16 mouse cellular contexts compared by ENCODE assay signal in the genomic region with DNA sequence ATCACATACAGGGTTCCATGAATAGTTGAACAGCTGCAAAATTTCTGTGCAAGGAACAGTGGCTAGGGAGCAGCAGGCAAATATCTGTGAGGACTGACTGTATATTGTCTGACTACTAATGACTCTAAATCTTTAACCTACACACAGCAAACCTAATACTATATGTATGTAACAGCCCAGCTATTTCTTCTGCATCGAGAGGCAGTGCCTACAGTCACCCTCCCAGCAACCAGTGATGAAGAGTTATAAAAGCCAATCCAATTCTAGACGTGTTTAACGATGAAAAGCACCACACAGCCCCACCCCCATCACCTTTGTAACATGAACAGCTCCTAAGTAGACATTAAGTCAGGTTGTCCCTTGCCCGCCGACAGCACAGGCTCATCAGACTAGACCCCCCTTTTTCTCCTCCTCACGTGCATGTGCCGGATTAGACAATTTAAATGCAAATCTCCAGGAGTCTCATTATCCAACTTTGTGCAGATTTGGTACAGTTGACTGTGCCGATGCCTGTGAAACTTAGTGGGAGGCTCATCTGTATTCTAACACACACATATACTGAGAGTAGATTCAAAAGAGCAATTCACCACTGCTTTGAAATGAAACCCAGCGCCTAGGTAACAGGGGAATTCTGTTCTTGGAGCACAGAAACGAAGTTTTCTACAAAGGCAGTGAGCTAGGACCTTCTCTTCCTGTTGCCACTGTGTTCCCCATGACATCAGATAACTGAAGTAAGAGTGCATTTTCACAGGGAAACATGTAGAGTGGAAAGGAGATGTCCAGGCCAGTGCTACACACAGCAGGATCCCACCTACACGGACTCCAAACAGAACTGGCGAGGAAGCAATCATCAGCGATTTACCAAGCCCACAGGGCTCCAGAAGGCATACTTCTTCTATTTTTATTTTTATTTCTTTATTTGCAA. TPM values are rescaled to one million over a fixed set of nuclear protein-coding genes. Genes with fewer than 3 reads are reported as not detected.
DNase-seq lines count a peak whose midpoint lies in the region; ATAC-seq and TF ChIP-seq lines count a peak whose summit lies in the region.
"Had no signal": no experiment of that assay in that cellular context is flagged by ENCODE, and none has a peak within 500 bp of the region (broad histone marks: within the 10 kb centered on the region; RNA-seq: fewer than 3 reads in every experiment).

No protein-coding gene starts in this region.

- H3K4me3 ChIP-seq in layer of hippocampus, adult 2 months, result no peak overlapping the region
- H3K4me3 ChIP-seq in forebrain, embryonic 16.5 days (replicated peaks; ENCODE audit: low read length), result no peak overlapping the region
- H3K4me3 ChIP-seq in neural tube, embryonic 15.5 days (replicated peaks), result no peak overlapping the region
- H3K4me3 ChIP-seq: embryonic facial prominence, embryonic 15.5 days; limb, embryonic 13.5 days had no signal

- intact Hi-C loops in left cerebral cortex, postnatal 25 days (cut with DNase I), result no loop called here

- H3K9me3 ChIP-seq in forebrain, embryonic 16.5 days (ENCODE audit: control insufficient read depth, low read length), result no peaks in the 10 kb centered on the region
- H3K9me3 ChIP-seq in neural tube, embryonic 15.5 days (replicated peaks), result no peaks in the 10 kb centered on the region
- H3K9me3 ChIP-seq: embryonic facial prominence, embryonic 15.5 days; G1E; limb, embryonic 13.5 days had no signal

- H3K4me2 ChIP-seq in forebrain, embryonic 16.5 days (ENCODE audit: low read length), result peak overlapping the region; percentile 20; the same call in 1 of the 2 replicates
- no peak overlapping the region for H3K4me2 ChIP-seq in neural tube, embryonic 15.5 days
- H3K4me2 ChIP-seq: embryonic facial prominence, embryonic 15.5 days; limb, embryonic 13.5 days had no signal

- peak overlapping the region; percentile 79 for H3K27ac ChIP-seq in layer of hippocampus, adult 2 months
- peak overlapping the region; percentile 77 for H3K27ac ChIP-seq in forebrain, embryonic 16.5 days (ENCODE audit: low read length)
- H3K27ac ChIP-seq in neural tube, embryonic 15.5 days (replicated peaks), result peak overlapping the region; percentile 85
- H3K27ac ChIP-seq: embryonic facial prominence, embryonic 15.5 days; limb, embryonic 13.5 days had no signal

- H3K27me3 ChIP-seq in forebrain, embryonic 16.5 days (replicated peaks; ENCODE audit: control insufficient read depth, insufficient read depth, low read length), result no peaks in the 10 kb centered on the region
- no peaks in the 10 kb centered on the region for H3K27me3 ChIP-seq in neural tube, embryonic 15.5 days (replicated peaks)
- H3K27me3 ChIP-seq: embryonic facial prominence, embryonic 15.5 days; limb, embryonic 13.5 days had no signal

- peak in 1 of 2 experiments; percentile 26 for DNase-seq in layer of hippocampus, adult 2 months (ENCODE audit: low spot score in 2 of 2)
- no peak for DNase-seq in layer of hippocampus, adult 11-12 months (ENCODE audit: low spot score)
- DNase-seq in left cerebral cortex, postnatal 25 days (ENCODE audit: low spot score in 2 of 2), result peak; percentile 39 to 71
- DNase-seq in thymus, postnatal 36 days, result no peak
- DNase-seq in heart, adult 8-10 months (ENCODE audit: low spot score), result no peak
- no peak for DNase-seq in thymus, postnatal 14 days
- DNase-seq: adrenal gland, adult 2 months; cerebellum, adult 9-11 months; heart, adult 11 months had no signal

- no peaks in the 10 kb centered on the region for H3K36me3 ChIP-seq in forebrain, embryonic 16.5 days (ENCODE audit: control insufficient read depth, insufficient read depth)
- H3K36me3 ChIP-seq in neural tube, embryonic 15.5 days, result no peaks in the 10 kb centered on the region
- H3K36me3 ChIP-seq: embryonic facial prominence, embryonic 15.5 days had no signal

- no peak overlapping the region for H3K9ac ChIP-seq in forebrain, embryonic 16.5 days (replicated peaks; ENCODE audit: low read depth, low read length)
- no peak overlapping the region for H3K9ac ChIP-seq in neural tube, embryonic 15.5 days (replicated peaks)
- H3K9ac ChIP-seq: embryonic facial prominence, embryonic 15.5 days; limb, embryonic 13.5 days had no signal

- TF ChIP-seq CTCF in layer of hippocampus, adult 2 months (conservative IDR thresholded peaks at IDR 0.05), result no peak

- peak; percentile 93 for ATAC-seq in forebrain, embryonic 16.5 days
- ATAC-seq in neural tube, embryonic 15.5 days (ENCODE audit: low FRiP score), result peak; percentile 81

- H3K4me1 ChIP-seq in forebrain, embryonic 16.5 days (replicated peaks; ENCODE audit: control insufficient read depth, insufficient read depth, low read length), result peaks cover 25% of the 10 kb centered on the region
- peaks cover 20% of the 10 kb centered on the region for H3K4me1 ChIP-seq in neural tube, embryonic 15.5 days
- H3K4me1 ChIP-seq: embryonic facial prominence, embryonic 15.5 days; limb, embryonic 13.5 days had no signal

- WGBS in forebrain, embryonic 16.5 days, result 8% methylated on average over 13 of the region's 13 CpGs
- 14% methylated on average over 13 of the region's 13 CpGs for WGBS in neural tube, embryonic 15.5 days

RNA-seq across cellular contexts. Expression of gene Crtam, which starts 7.3 kb away (rescaled TPM):
- under 1 TPM; 0.12 to 0.36 TPM for total RNA-seq in layer of hippocampus, adult 2 months (2021)
- polyA plus RNA-seq in forebrain, embryonic 16.5 days (2015; fragmentation: Nextera tagmentation; extraction: Ambion mirVana), result 0.17 TPM in 1 of 2 replicates, not detected in the other
- total RNA-seq in left cerebral cortex, postnatal 25 days (2021), result not detected
- 0.08 and 0.15 TPM in 2 replicates for polyA plus RNA-seq in neural tube, embryonic 15.5 days (2015; fragmentation: Nextera tagmentation; extraction: Ambion mirVana)
- total RNA-seq in heart, adult 8-10 months (2022), result not detected
- total RNA-seq: adrenal gland, adult 2 months; hematopoietic stem cell, adult 5-6 weeks had no signal
- polyA plus RNA-seq: adrenal gland, adult 2 months; G1E; lung, embryonic 16.5 days had no signal

RNA-seq across cellular contexts. Expression of gene Jhy, which starts 47.9 kb away (rescaled TPM):
- under 1 TPM; 0.33 to 0.69 TPM for total RNA-seq in layer of hippocampus, adult 2 months (2021)
- polyA plus RNA-seq in forebrain, embryonic 16.5 days (2015; fragmentation: Nextera tagmentation; extraction: Ambion mirVana), result 0.15 and 0.20 TPM in 2 replicates
- total RNA-seq in left cerebral cortex, postnatal 25 days (2021), result under 1 TPM; 0.64 to 0.99 TPM
- polyA plus RNA-seq in neural tube, embryonic 15.5 days (2015; fragmentation: Nextera tagmentation; extraction: Ambion mirVana), result 1.3 TPM in 2 replicates
- not detected for total RNA-seq in heart, adult 8-10 months (2022)
- total RNA-seq: adrenal gland, adult 2 months; hematopoietic stem cell, adult 5-6 weeks had no signal
- polyA plus RNA-seq: adrenal gland, adult 2 months; G1E; limb, embryonic 13.5 days had no signal

Comparison
In these comparisons a context has a peak if more than half of its experiments do, and no peak if none do; other contexts are left out.
1. DNase-seq: peak in left cerebral cortex, postnatal 25 days (2 of 2); none in layer of hippocampus, adult 11-12 months (single experiment), thymus, postnatal 36 days (0 of 2), heart, adult 8-10 months (single experiment) and thymus, postnatal 14 days (single experiment).
2. Peak in every context shown above with its lines, with median percentiles within 50 percentile points of each other: H3K27ac ChIP-seq.